Mouse (Mus musculus) cerebellum, postnatal 10 days (tissue): ENCODE data around the gene Ccdc155.

Experiments used
- DNase-seq, 2 experiments: peaks; one replicate each; pipeline ENCODE4 v3.0.0; 2021; ENCODE audit warnings: mixed read lengths in 2 of 2

Ccdc155 gene

GRCm38 (mm10) chr7:45141914-45142313 is 62.8 kb downstream of the Ccdc155 start:
- no peak for DNase-seq

- DNase-seq, result no peak
Observed at GRCm38 (mm10) chr7:45141319-45141718, 63.4 kb downstream of the Ccdc155 start.

- peak; percentile 75 to 79 for DNase-seq
Observed at GRCm38 (mm10) chr7:45139904-45140723, 64.6 kb downstream of the Ccdc155 start.

- no peak for DNase-seq
Observed at GRCm38 (mm10) chr7:45138403-45138802, 66.3 kb downstream of the Ccdc155 start.

- DNase-seq, result no peak
Observed at GRCm38 (mm10) chr7:45137171-45138006, 67.3 kb downstream of the Ccdc155 start.

GRCm38 (mm10) chr7:45135993-45136567 is 68.6 kb downstream of the Ccdc155 start, which contains the start of the genes Gm45713 and Flt3l:
Gene Gm45713, minus strand, starts transcription at chr7:45136231.
Gene Flt3l, minus strand, starts transcription at chr7:45136432.
- peak; percentile 93 to 96 for DNase-seq

- DNase-seq, result peak in 1 of 2 experiments; percentile 8
Observed at GRCm38 (mm10) chr7:45135370-45135769, 69.3 kb downstream of the Ccdc155 start.

GRCm38 (mm10) chr7:45134544-45135026 is 70.1 kb downstream of the Ccdc155 start:
- DNase-seq, result peak in 1 of 2 experiments; percentile 21
